Mouse (Mus musculus): ENCODE results near the gene Saal1. TPM values are rescaled to one million over a fixed set of nuclear protein-coding genes. Genes with fewer than 3 reads are reported as not detected.

Gene Saal1
- polyA plus RNA-seq, 1 experiment, result 5.8 TPM

DNA sequence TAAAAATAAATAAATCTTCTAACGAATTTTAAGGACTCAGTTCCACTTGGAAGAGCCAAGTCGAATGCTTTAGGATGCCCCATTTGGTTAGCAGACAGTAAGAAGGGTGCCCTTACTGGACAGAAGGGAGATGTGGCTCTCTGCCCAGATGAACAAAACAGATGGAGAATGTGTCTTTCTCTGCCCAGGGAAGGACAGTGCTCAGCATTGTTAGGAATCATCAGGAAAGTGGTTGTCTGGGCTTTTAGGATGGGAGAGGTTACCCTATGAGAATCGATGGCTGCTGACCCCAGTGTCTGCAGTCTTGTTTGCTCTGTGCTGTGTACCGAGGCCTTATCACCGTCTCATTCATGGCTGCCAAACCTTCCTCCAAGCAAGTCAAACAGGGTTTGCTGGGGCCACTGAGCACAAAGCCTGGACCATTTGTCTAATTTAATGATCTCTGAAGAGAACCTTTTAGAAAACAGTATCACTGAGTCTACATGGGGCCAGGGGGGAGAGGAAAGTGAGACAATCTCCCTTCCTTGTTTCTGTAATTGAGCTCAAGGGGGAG, 33.6 kb downstream of the Saal1 start:
- Histone ChIP-seq H3K4me3 (ENCODE audit: extremely low read depth, insufficient read depth, insufficient read length) (no peak overlapping the region), H3K27me3 (ENCODE audit: control insufficient read depth, insufficient read depth, low read length) (no peaks in the 10 kb centered on the region), H3K4me1 (ENCODE audit: control insufficient read depth, insufficient read depth, insufficient read length) (no peaks in the 10 kb centered on the region), H3K27ac (ENCODE audit: insufficient read depth, low read length) (no peak overlapping the region), H3K36me3 (ENCODE audit: control insufficient read depth, insufficient read depth, low read length) (no peaks in the 10 kb centered on the region)
- DNase-seq (ENCODE audit: low read depth in 1 of 2, low spot score in 2 of 2), result no peak
- TF ChIP-seq POLR2A (IDR thresholded peaks at IDR 0.05; ENCODE audit: low read depth, low read length), result no peak
- no peak for TF ChIP-seq CTCF (IDR thresholded peaks at IDR 0.05; ENCODE audit: extremely low read depth, insufficient read depth, insufficient read length, insufficient replicate concordance)
- 82% methylated on average over 5 of the region's 5 CpGs for WGBS

DNA sequence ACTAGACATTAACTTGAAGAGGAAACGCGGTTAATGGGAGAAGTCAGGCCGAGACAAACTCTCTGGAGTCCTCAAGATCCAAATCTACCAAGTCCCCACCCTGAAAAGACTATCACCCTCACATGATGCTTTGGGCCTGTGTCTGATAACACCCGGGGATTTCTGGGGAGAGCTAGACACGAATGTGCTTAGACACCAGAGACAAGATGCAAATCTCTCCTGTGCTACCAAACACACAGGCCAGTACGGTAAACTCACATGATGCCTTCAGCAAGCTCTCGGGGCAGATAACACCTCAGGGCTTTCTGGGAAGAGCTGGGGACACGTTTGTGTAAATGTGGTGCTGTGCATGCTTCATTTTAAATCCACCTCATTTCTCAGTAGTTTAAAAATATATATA, 34.6 kb downstream of the Saal1 start:
- Histone ChIP-seq H3K4me1 (ENCODE audit: control insufficient read depth, insufficient read depth, insufficient read length) (no peaks in the 10 kb centered on the region), H3K4me3 (ENCODE audit: extremely low read depth, insufficient read depth, insufficient read length) (no peak overlapping the region), H3K36me3 (ENCODE audit: control insufficient read depth, insufficient read depth, low read length) (no peaks in the 10 kb centered on the region), H3K27me3 (ENCODE audit: control insufficient read depth, insufficient read depth, low read length) (no peaks in the 10 kb centered on the region), H3K27ac (ENCODE audit: insufficient read depth, low read length) (no peak overlapping the region)
- TF ChIP-seq POLR2A (IDR thresholded peaks at IDR 0.05; ENCODE audit: low read depth, low read length) (no peak), CTCF (IDR thresholded peaks at IDR 0.05; ENCODE audit: extremely low read depth, insufficient read depth, insufficient read length, insufficient replicate concordance) (no peak)
- no peak for DNase-seq (ENCODE audit: low read depth in 1 of 2, low spot score in 2 of 2)
- 77% methylated on average over 8 of the region's 8 CpGs for WGBS

GRCm38 (mm10) chr7:46675061-46675460, 35.4 kb downstream of the Saal1 start:
- Histone ChIP-seq H3K27ac (ENCODE audit: insufficient read depth, low read length) (no peak overlapping the region), H3K36me3 (ENCODE audit: control insufficient read depth, insufficient read depth, low read length) (no peaks in the 10 kb centered on the region), H3K4me3 (ENCODE audit: extremely low read depth, insufficient read depth, insufficient read length) (no peak overlapping the region), H3K4me1 (ENCODE audit: control insufficient read depth, insufficient read depth, insufficient read length) (no peaks in the 10 kb centered on the region), H3K27me3 (ENCODE audit: control insufficient read depth, insufficient read depth, low read length) (no peaks in the 10 kb centered on the region)
- TF ChIP-seq POLR2A (IDR thresholded peaks at IDR 0.05; ENCODE audit: low read depth, low read length) (no peak), CTCF (IDR thresholded peaks at IDR 0.05; ENCODE audit: extremely low read depth, insufficient read depth, insufficient read length, insufficient replicate concordance) (no peak)
- DNase-seq (ENCODE audit: low read depth in 1 of 2, low spot score in 2 of 2), result no peak
- WGBS, result 88% methylated on average over 7 of the region's 7 CpGs

GRCm38 (mm10) chr7:46672160-46672672, 38.3 kb downstream of the Saal1 start, which contains the start of gene Tph1:
Tph1 (minus strand) TSS chr7:46672537.
- TF ChIP-seq CTCF (IDR thresholded peaks at IDR 0.05; ENCODE audit: extremely low read depth, insufficient read depth, insufficient read length, insufficient replicate concordance) (no peak), POLR2A (IDR thresholded peaks at IDR 0.05; ENCODE audit: low read depth, low read length) (no peak)
- DNase-seq (ENCODE audit: low read depth in 1 of 2, low spot score in 2 of 2), result no peak
- WGBS, result 38% methylated on average over 10 of the region's 10 CpGs
- H3K4me1 ChIP-seq (ENCODE audit: control insufficient read depth, insufficient read depth, insufficient read length), result no peaks in the 10 kb centered on the region
- H3K27me3 ChIP-seq (ENCODE audit: control insufficient read depth, insufficient read depth, low read length), result no peaks in the 10 kb centered on the region
- H3K36me3 ChIP-seq (ENCODE audit: control insufficient read depth, insufficient read depth, low read length), result no peaks in the 10 kb centered on the region
- no peak within 1 kb of the TSS for H3K27ac ChIP-seq (ENCODE audit: insufficient read depth, low read length)
- no peak within 1 kb of the TSS for H3K4me3 ChIP-seq (ENCODE audit: extremely low read depth, insufficient read depth, insufficient read length)

GRCm38 (mm10) chr7:46667256-46667655, 43.2 kb downstream of the Saal1 start:
- TF ChIP-seq CTCF (IDR thresholded peaks at IDR 0.05; ENCODE audit: extremely low read depth, insufficient read depth, insufficient read length, insufficient replicate concordance) (no peak), POLR2A (IDR thresholded peaks at IDR 0.05; ENCODE audit: low read depth, low read length) (no peak)
- H3K36me3 ChIP-seq (ENCODE audit: control insufficient read depth, insufficient read depth, low read length), result no peaks in the 10 kb centered on the region
- no peak overlapping the region for H3K4me3 ChIP-seq (ENCODE audit: extremely low read depth, insufficient read depth, insufficient read length)
- H3K27me3 ChIP-seq (ENCODE audit: control insufficient read depth, insufficient read depth, low read length), result no peaks in the 10 kb centered on the region
- DNase-seq (ENCODE audit: low read depth in 1 of 2, low spot score in 2 of 2), result no peak
- H3K4me1 ChIP-seq (ENCODE audit: control insufficient read depth, insufficient read depth, insufficient read length), result no peaks in the 10 kb centered on the region
- WGBS, result 3% methylated on average over 21 of the region's 21 CpGs
- no peak overlapping the region for H3K27ac ChIP-seq (ENCODE audit: insufficient read depth, low read length)

DNA sequence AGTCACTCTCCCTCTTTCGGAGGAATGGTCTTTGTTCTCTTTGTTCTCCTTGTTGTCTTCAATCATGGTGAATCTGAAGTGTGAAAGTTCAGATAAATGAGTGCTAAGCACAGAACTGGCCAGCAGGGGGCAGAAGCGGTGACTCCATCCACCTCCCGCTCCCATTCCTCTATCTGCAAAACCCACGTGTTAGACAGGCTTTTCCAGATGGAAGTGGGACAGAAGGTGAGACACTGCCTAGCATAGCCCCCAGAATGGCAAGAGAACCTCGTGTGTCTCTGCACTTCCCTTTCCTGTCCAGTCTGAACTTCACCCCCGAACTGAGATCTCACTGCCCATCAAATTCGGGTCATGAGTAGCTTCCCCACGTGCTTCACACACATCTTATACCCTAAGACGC, 45.2 kb downstream of the Saal1 start:
- no peaks in the 10 kb centered on the region for H3K27me3 ChIP-seq (ENCODE audit: control insufficient read depth, insufficient read depth, low read length)
- H3K4me1 ChIP-seq (ENCODE audit: control insufficient read depth, insufficient read depth, insufficient read length), result no peaks in the 10 kb centered on the region
- no peak overlapping the region for H3K4me3 ChIP-seq (ENCODE audit: extremely low read depth, insufficient read depth, insufficient read length)
- TF ChIP-seq POLR2A (IDR thresholded peaks at IDR 0.05; ENCODE audit: low read depth, low read length) (no peak), CTCF (IDR thresholded peaks at IDR 0.05; ENCODE audit: extremely low read depth, insufficient read depth, insufficient read length, insufficient replicate concordance) (peak; percentile 39; the same call in 1 of the 2 replicates)
- DNase-seq (ENCODE audit: low read depth in 1 of 2, low spot score in 2 of 2), result no peak
- no peak overlapping the region for H3K27ac ChIP-seq (ENCODE audit: insufficient read depth, low read length)
- 30% methylated on average over 9 of the region's 9 CpGs for WGBS
- H3K36me3 ChIP-seq (ENCODE audit: control insufficient read depth, insufficient read depth, low read length), result no peaks in the 10 kb centered on the region

GRCm38 (mm10) chr7:46661591-46662090, 48.8 kb downstream of the Saal1 start:
- 71% methylated on average over 18 of the region's 18 CpGs for WGBS
- Histone ChIP-seq H3K36me3 (ENCODE audit: control insufficient read depth, insufficient read depth, low read length) (no peaks in the 10 kb centered on the region), H3K4me1 (ENCODE audit: control insufficient read depth, insufficient read depth, insufficient read length) (no peaks in the 10 kb centered on the region), H3K27me3 (ENCODE audit: control insufficient read depth, insufficient read depth, low read length) (no peaks in the 10 kb centered on the region), H3K4me3 (ENCODE audit: extremely low read depth, insufficient read depth, insufficient read length) (no peak overlapping the region), H3K27ac (ENCODE audit: insufficient read depth, low read length) (no peak overlapping the region)
- DNase-seq (ENCODE audit: low read depth in 1 of 2, low spot score in 2 of 2), result no peak
- TF ChIP-seq CTCF (IDR thresholded peaks at IDR 0.05; ENCODE audit: extremely low read depth, insufficient read depth, insufficient read length, insufficient replicate concordance), result no peak
- TF ChIP-seq POLR2A (IDR thresholded peaks at IDR 0.05; ENCODE audit: low read depth, low read length), result no peak
